Mouse (Mus musculus) intestine, embryonic 14.5 days (tissue): ENCODE measurements at regions not wholly inside any gene's neighbourhood (a gene's known extent, or its start where the extent isn't known, plus 50 kb on each side); places are given as distances from the start of the nearest gene placed in this dataset.

Source experiments
- ATAC-seq: fragments of 200-750 bp; cut with Nextera tagmentation; replicated peaks from 2 replicates; pipeline ENCODE4 v1.8.0; 2017; ENCODE audit warnings: low read depth, moderate number of reproducible peaks, moderate TSS enrichment, moderate library complexity; ENCODE audit not compliant: low FRiP score, low TSS enrichment
- DNase-seq: peaks from one replicate; pipeline ENCODE4 v3.0.0-alpha.2; 2018; ENCODE audit warnings: low spot score
- H3K27ac ChIP-seq: fragments of 300-500 bp; sonication (generic); 2 replicates; pipeline ENCODE4 v1.5.1; 2014; ENCODE audit warnings: low read depth, mild to moderate bottlenecking, control low read depth
- H3K27me3 ChIP-seq: fragments of 300-500 bp; sonication (generic); replicated peaks from 2 replicates; pipeline ENCODE4 v1.6.1; 2014; ENCODE audit warnings: low read length, control low read depth; ENCODE audit not compliant: control insufficient read depth, insufficient read depth
- H3K36me3 ChIP-seq: fragments of 300-500 bp; sonication (generic); 2 replicates; pipeline ENCODE4 v1.6.1; 2014; ENCODE audit warnings: low read length, control low read depth; ENCODE audit not compliant: control insufficient read depth, insufficient read depth
- H3K4me1 ChIP-seq: fragments of 300-500 bp; sonication (generic); replicated peaks from 2 replicates; pipeline ENCODE4 v1.6.1; 2014; ENCODE audit warnings: low read length, control low read depth, mixed read lengths; ENCODE audit not compliant: control insufficient read depth, insufficient read depth
- H3K4me2 ChIP-seq: fragments of 300-500 bp; sonication (generic); 2 replicates; pipeline ENCODE4 v1.6.1; 2014; ENCODE audit warnings: low read length
- H3K4me3 ChIP-seq: fragments of 300-500 bp; sonication (generic); 2 replicates; pipeline ENCODE4 v1.5.1; 2014; ENCODE audit warnings: low read depth, low read length, control low read depth, mixed read lengths
- H3K9ac ChIP-seq: fragments of 300-500 bp; sonication (generic); 2 replicates; pipeline ENCODE4 v1.6.1; 2014; ENCODE audit warnings: mild to moderate bottlenecking, low read length
- H3K9me3 ChIP-seq: fragments of 300-500 bp; sonication (generic); 2 replicates; pipeline ENCODE4 v1.6.1; 2016; ENCODE audit warnings: low read length, control low read depth; ENCODE audit not compliant: control insufficient read depth
- WGBS: fragments of 180-500 bp; shearing (Covaris S2); extraction: QIAGEN DNeasy Blood & Tissue Kit; methylation state at CpG from one replicate; pipeline ENCODE4 v1.1.7; 2014; 5-methylcytosine and 5-hydroxymethylcytosine counted together

DNA sequence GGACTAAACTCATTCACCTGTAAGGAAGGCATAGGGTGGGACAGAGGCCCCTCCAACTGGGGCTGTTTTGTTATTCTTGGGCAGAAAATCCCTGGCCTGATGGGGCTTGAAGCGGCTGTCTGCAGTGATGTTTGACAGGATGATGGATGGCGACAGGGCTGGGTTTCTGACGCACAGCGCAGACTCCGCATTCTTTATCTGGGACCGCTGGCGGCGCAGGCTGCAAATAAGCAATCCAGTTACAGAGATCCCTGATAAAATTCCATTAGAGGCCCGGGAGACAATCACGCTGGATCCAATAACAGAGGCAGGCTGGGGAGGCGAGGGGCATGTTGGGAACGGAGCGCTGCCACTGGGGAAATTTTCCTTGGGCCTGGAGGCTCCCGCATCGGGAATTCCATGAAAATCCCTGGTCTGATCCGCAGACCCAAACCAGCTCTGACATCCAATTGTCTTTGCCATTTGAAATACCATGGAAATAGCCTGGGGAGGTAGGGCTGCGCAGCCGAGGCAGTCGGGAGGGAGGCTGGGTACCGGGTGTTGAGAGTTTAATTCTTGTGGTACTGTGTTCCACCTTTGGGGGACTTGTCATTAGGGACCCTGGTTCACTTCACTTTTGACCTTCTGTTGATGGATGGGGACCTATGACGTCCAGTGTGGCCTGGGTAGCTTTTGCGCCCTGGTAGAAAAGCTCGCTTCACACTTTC, 99.0 kb upstream of the Sdk2 start:
- 18% methylated on average over 23 of the region's 23 CpGs for WGBS
- no peak overlapping the region; the same call in 1 of the 2 replicates for H3K4me3 ChIP-seq
- no peaks in the 10 kb centered on the region for H3K27me3 ChIP-seq
- no peaks in the 10 kb centered on the region for H3K36me3 ChIP-seq
- H3K9ac ChIP-seq: no peak overlapping the region
- no peak for DNase-seq
- ATAC-seq: no peak
- H3K4me2 ChIP-seq: peak overlapping the region; percentile 29
- 0 out of 2 replicates have a peak, but pooled peaks cover 4% of the 10 kb centered on the region for H3K4me1 ChIP-seq
- H3K27ac ChIP-seq: no peak overlapping the region
- no peaks in the 10 kb centered on the region for H3K9me3 ChIP-seq

DNA sequence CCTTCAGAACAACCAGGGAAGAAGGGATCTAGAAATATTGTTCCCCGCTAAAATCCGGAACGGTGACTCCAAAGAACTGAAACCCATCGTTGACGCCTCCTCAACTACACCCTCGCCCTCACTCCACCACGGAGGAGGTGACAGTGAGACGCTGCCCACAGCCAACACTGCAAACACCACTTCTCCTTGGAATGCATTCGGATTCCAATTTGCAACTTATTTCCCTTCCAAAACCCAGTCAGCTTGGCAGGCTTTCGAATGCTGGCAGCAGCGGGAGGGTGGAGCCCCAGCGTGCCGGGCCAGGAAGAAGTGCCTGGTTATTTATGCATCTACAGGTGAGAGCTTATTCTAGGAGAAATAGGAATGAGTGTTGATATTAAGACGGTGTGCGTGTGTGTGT, 85.9 kb upstream of the Sdk2 start:
- Histone ChIP-seq H3K4me2 (no peak overlapping the region), H3K27me3 (no peaks in the 10 kb centered on the region), H3K36me3 (no peaks in the 10 kb centered on the region), H3K9ac (no peak overlapping the region), H3K27ac (no peak overlapping the region), H3K4me3 (no peak overlapping the region), H3K9me3 (no peaks in the 10 kb centered on the region), H3K4me1 (no peaks in the 10 kb centered on the region)
- ATAC-seq (no peak), DNase-seq (no peak)
- 78% methylated on average over 15 of the region's 15 CpGs for WGBS

DNA sequence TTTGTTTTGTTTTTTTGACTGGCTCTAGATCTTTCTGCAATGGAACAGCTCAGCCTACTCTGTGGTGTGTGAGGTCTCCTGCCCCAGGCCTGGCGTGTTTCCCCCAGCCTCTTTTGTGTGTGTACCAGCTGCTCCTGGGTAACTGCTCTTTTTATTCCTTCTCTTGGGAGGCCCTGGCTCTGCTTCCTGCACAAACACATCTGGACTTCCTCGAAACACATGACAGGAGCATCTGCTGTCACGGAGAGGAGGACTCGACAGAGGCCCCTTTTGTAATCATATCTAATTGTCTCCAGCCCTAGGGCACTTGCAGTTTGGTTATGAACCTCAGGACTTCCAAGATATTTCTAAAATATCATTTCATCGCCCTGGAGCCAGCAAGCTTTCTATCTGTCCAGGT, 79.5 kb upstream of the Sdk2 start:
- Histone ChIP-seq H3K27ac (0 out of 2 replicates have a peak overlapping the region, but pooled peaks have one; percentile 33), H3K36me3 (no peaks in the 10 kb centered on the region), H3K9ac (no peak overlapping the region), H3K27me3 (no peaks in the 10 kb centered on the region), H3K4me3 (no peak overlapping the region), H3K9me3 (no peaks in the 10 kb centered on the region), H3K4me2 (no peak overlapping the region), H3K4me1 (peaks cover 12% of the 10 kb centered on the region)
- no peak for DNase-seq
- 23% methylated on average over 5 of the region's 5 CpGs for WGBS
- no peak for ATAC-seq

DNA sequence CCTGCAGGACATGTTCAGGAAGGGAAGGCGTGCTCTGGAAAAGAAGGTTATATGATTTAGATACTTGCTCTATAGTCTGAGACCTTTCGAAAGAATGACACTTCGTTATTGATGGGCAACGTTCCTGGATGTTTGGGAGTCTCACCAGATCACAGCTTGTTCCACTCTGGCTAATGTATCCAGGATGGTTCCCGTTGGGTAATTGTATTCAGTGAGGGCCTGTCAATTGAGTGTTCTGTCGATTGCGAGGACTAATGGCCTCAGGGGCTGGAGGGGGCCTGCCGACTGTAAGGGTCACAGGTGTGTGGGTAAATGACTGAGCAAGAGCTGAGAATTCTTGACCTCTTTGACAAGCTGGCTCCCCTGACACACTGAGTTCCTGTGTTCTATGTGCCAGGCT, 62.4 kb upstream of the Sdk2 start:
- Histone ChIP-seq H3K27me3 (no peaks in the 10 kb centered on the region), H3K27ac (no peak overlapping the region), H3K4me2 (no peak overlapping the region), H3K9ac (no peak overlapping the region), H3K9me3 (no peaks in the 10 kb centered on the region), H3K4me1 (peaks cover 5% of the 10 kb centered on the region; the same call in 1 of the 2 replicates), H3K4me3 (no peak overlapping the region), H3K36me3 (no peaks in the 10 kb centered on the region)
- WGBS: 47% methylated on average over 8 of the region's 8 CpGs
- ATAC-seq: no peak
- DNase-seq: no peak

DNA sequence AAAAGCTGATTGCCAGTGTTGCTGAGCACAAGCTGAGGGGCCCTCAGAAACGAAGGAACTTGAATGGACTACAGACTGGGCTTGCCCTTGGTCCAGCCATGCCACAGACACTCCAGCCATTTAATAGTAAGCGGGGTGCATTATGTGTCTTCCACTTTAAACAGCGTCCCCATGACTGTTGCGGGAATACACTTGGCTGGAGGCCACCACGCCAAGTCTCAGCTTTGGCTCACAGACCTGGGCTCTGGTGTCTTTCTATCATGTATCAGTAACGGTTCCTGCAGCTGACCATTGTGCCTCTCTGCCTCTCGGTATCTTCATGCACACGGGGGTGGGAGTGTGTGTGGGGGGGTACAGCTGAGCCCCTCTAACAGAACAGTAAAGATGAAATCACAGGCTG, 62.0 kb upstream of the Sdk2 start:
- ATAC-seq (no peak), DNase-seq (no peak)
- peaks cover 5% of the 10 kb centered on the region; the same call in 1 of the 2 replicates for H3K4me1 ChIP-seq
- no peaks in the 10 kb centered on the region for H3K27me3 ChIP-seq
- WGBS: 83% methylated on average over 8 of the region's 8 CpGs
- H3K4me2 ChIP-seq: no peak overlapping the region
- no peaks in the 10 kb centered on the region for H3K36me3 ChIP-seq
- no peak overlapping the region for H3K27ac ChIP-seq
- H3K9ac ChIP-seq: no peak overlapping the region
- H3K4me3 ChIP-seq: no peak overlapping the region
- no peaks in the 10 kb centered on the region for H3K9me3 ChIP-seq

DNA sequence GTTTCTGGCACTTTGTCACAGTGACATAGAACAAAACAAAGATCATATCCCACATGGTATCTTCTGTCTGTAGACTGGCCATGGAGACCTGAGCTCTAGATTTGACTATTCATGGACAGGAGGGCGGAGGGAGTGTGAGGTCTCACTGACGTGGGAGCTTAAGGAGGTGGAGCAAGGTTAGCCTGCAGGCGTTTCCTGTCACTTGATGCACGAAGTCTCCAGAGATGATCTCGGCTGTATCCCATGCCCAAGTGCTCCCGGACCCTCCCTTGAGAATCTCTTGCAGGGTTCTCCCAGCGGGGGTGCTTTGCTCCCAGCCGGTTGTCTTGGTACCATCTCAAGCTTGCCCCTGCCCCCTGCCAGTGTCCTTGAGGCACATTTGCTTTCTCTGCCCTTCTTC, 60.6 kb upstream of the Sdk2 start:
- Histone ChIP-seq H3K27me3 (no peaks in the 10 kb centered on the region), H3K9ac (no peak overlapping the region), H3K36me3 (no peaks in the 10 kb centered on the region), H3K4me1 (peaks cover 5% of the 10 kb centered on the region; the same call in 1 of the 2 replicates), H3K9me3 (no peaks in the 10 kb centered on the region), H3K4me2 (0 out of 2 replicates have a peak overlapping the region, but pooled peaks have one; percentile 1), H3K27ac (no peak overlapping the region), H3K4me3 (no peak overlapping the region)
- 28% methylated on average over 8 of the region's 8 CpGs for WGBS
- no peak for DNase-seq
- no peak for ATAC-seq

DNA sequence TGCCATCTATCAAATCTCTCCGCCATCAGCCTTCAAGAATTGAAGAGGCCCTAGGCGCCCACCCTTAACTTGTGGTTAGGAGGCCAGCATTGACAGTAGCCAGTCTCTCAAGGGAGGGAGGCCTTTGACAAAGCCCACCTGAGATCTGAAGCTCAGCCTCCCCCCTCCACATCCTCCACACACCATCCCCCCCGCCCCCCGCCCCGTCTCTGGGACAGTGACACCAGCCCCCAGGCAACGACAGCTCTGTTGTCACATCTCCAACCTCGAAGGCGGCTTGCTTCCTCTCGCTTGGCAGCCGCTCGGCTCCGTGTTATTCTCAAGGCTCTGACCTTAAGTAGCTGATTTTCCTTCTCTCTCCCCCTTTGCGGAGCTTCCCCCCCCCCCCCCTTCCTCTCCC, 55.3 kb upstream of the Sdk2 start:
- Histone ChIP-seq H3K4me1 (no peaks in the 10 kb centered on the region), H3K4me3 (no peak overlapping the region), H3K9me3 (no peaks in the 10 kb centered on the region), H3K27me3 (no peaks in the 10 kb centered on the region), H3K27ac (no peak overlapping the region), H3K4me2 (no peak overlapping the region), H3K9ac (no peak overlapping the region), H3K36me3 (no peaks in the 10 kb centered on the region)
- WGBS: 46% methylated on average over 13 of the region's 13 CpGs
- no peak for DNase-seq
- no peak for ATAC-seq

DNA sequence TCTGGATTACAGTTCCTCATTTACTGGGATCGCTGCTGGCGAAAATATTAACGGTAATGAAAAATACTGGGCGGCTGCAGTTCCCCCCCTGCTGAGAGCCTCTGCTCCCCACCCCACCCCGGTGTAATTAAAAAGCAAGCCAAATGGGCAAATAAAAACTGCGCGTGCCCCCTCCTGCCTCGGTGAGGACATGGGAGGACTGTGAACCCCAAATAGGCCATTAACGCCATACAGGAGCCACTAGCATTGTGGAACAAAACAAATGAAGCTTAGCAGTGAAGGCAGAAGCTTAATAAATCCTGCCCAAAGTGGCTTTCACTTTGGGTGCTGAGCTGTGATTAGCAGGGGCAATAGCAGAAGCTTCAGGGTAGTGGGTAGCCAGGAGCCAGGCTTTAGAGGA, 52.3 kb upstream of the Sdk2 start:
- Histone ChIP-seq H3K27me3 (no peaks in the 10 kb centered on the region), H3K9ac (no peak overlapping the region), H3K4me1 (no peaks in the 10 kb centered on the region), H3K4me2 (no peak overlapping the region), H3K36me3 (no peaks in the 10 kb centered on the region), H3K4me3 (no peak overlapping the region), H3K9me3 (no peaks in the 10 kb centered on the region), H3K27ac (no peak overlapping the region)
- ATAC-seq: no peak
- 75% methylated on average over 9 of the region's 9 CpGs for WGBS
- DNase-seq: no peak
